Mouse (Mus musculus): Measurements from ENCODE around the gene Kcnk3.

Gene Kcnk3

DNA sequence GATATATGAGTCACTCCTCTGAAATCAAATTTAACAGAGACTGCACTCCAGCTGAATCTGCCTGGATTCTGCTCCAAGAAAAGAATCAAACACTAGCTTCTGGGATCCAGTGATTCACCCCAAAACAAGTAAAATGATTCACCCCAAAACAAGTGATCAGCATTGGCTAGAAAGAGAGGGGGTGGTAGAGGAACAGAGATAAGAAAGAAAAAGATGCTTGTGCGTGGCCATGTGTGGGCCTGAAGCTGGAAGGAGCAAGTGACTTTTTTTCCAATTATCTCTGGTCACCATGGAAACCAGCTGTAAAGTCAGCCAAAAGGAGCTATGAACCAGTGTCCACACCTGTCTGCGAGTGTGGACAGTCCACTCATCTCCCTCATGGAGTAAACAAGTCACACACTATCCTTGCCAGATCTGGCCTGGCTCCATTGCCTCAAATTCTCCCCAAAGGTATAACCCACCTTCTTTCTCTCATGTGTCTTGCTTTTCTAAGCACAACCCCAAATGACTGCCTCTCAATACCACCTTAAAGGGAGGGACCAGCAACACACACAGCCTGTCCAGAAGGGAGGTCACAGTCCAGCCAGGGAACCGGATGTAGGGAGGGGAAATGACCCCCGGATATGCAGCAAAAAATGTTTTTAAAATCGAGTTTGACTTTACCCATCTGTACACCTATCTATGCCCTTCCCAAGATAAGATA lies 55.7 kb downstream of the Kcnk3 start:
- DNase-seq (ENCODE audit: low read depth), result no peak

DNA sequence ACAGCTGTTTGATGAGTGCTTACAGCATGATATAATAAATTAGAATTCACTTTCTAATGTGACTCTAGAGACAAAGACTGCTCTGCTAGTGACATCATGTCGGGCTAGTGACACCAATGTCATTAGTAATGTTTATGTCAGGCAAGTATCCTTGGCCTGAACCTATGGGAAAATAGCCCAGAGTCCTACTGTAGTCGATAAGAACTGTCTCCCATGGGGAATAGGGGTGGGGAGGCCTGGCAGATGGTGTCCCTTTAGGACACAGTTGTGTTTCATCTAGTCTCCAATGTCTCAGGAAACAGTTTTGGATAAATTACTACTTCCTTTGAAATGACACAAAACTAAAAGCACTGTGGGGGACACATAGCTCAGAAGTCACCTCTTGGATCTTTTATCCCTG lies 58.1 kb downstream of the Kcnk3 start:
- no peak for DNase-seq (ENCODE audit: low read depth)

DNA sequence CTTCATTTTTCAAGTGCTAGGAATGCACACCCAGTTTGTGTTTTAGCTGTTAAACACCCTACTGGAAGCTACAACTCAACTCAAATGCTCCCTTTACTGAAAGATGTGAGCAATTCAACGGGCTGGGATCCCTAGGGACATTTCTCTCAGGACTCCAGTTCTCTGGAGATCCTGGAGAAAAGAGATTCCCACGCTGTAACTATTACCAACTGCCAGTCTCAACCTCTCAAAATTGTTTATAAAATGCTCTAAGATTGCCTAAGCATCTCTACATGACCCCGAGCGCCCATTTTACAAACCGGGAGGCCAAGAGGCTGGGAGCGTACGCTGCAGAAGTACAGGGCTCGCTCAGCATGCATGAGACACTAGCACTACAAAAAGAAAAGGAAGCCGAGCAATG lies 59.4 kb downstream of the Kcnk3 start:
- no peak for DNase-seq (ENCODE audit: low read depth)

DNA sequence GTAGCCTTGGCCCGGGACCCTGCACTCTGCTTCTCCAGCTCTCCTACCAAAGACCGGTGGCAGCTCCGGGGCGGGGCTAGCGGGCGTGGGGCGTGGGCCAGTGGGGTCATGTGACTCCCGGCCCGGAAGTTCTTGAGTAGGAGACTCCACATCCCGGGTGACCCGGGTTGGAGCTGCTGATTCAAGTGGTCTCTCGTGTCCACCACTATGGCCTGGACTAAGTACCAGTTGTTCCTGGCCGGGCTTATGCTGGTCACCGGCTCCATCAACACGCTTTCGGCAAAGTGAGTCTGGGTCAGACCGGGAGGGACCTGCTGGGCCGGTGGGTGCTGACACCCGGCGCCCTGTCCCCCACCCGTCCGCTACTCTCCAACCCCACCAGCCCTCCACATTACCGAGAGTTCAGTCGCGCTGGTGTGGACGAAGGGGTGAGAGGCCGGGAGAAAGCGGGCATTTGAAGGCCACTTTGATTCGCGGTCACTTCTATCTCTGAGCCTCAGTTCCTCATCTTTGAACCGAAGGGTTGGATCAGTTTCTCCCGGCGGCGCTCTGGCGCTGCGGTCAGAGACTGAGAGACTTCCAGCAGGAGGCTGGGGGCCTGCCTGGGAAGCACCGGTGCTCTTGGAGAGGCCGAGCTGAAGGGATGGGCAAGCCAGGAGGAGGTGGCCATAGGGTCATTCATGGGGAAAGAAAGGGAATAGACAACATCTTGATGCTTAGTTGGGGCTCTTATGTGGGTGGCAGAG lies 60.0 kb downstream of the Kcnk3 start, which contains the start of gene Slc35f6:
TSS of gene Slc35f6 (plus strand) at position 119 of the 746 bp plus-strand sequence.
- DNase-seq (ENCODE audit: low read depth), result peak; percentile 91

DNA sequence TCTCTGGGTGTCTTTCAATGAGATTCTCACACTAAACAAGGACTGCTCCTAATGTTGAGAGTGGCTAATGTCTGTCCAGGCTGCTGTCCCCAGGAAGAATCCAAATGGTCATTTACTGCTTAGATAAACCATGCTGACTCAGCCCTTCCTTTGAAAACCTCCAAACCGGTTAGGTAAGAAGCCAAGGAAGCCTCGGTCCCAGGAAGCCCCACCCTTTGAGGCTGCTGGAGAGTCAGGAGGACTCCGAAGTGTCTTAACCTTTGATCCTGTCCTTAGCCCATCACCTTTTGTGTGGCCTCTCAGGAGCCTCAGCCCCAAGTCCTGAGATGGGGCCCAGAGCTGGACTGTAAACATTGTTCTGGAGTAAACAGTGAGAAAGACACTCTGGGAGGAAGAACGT lies 61.6 kb downstream of the Kcnk3 start:
- no peak for DNase-seq (ENCODE audit: low read depth)

DNA sequence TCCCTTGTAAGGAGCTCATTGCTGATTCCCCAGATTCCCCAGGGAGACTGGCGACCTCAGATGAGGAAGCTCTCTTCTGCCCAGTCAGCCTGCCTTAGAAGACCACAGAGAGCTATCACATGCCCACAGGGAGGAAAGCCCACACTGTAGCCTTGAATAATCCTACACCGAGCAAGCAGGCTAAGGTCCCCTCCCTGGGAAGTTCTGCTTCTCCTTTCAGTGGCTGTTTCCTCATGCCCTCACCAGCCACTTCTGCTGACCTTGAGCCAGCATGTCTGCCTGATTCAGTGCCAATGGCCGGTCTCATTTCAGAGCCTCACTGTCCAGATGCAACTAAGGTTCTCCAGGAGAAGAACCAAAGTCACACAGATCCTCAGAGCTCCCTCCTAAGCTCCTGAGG lies 62.8 kb downstream of the Kcnk3 start:
- no peak for DNase-seq (ENCODE audit: low read depth)

DNA sequence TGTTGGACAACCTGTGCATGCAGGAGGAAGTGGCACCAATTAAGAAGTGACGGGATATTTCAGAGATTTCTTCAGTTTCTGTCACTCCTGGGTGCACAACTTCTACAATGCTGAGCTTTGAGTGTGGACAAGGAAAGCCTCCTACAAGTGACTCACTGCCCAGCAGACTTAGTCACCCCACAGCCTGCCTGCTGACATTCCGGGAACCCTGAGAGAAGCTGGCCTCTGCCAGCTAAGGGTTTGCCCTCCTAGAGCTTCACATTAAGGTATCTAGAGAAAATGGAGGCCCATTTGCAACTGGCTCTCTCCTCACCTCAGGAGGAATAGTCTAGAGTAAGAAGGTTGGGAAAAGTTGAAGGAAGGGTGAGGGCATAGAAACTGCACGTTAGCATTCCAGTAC lies 63.6 kb downstream of the Kcnk3 start:
- no peak for DNase-seq (ENCODE audit: low read depth)

DNA sequence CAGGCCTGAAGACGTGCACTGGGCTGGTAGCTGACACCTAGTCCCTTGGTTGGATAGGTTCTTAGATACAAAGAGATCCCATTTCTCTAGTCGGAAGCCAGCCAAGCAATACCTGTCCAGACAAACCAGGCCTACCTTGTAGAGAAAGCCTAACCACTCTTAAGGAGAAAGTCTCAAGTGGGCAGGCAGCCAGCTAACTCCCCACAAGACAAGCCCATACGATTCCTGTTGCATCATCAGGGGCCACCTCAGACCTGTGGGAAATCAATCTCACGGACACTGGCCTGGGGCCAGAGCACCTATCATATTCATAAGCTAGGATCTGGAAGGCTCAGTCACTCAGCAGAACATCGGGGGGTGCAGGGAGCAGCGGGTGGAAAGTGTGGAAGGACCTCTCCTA lies 65.3 kb downstream of the Kcnk3 start:
- DNase-seq (ENCODE audit: low read depth), result no peak

DNA sequence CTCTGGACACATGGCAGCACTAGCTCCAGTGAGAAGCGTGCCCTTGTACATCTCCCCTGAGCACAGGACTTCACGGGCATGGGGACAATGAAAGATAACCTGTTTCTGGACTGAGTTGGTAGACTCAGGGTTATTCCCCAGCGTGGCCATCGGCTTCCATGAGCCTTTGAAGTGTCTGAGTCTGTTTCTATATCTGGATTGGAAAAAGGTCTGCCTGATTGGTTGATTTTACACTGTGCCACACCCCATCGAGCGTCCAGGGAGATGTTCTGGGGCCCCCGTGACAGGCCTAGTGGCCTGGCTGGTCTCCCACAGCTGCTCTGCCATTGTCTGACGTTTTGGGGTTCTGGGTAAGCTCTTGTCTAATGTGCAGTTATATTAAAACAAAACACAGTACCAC lies 67.1 kb downstream of the Kcnk3 start:
- DNase-seq (ENCODE audit: low read depth), result no peak

DNA sequence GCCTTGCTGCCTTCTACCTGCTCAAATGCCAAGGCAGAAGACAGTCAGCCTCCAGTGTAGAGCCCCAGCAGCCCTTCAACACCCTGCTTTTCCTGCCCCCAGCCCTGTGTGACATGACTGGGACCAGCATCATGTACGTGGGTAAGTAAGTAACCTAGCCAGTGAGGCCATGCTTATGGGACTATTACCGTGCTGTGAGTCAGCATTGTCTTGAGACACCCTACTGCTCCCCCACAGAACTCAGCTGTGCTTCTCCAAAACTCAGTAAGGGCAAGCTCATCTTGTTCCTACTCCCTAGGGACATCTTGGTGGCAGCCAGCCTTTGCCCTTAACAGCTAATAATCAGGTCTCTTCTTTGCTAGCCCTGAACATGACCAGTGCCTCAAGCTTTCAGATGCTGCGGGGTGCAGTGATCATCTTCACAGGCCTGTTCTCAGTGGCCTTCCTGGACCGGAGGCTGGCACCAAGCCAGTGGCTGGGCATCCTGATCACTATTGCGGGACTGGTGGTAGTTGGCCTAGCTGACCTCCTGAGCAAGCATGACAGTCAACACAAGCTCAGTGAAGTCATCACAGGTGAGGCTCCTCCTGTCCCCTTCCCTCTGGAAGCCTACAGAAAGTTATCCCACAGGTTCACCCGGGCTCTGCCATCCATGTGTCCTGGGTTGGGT lies 67.7 kb downstream of the Kcnk3 start:
- no peak for DNase-seq (ENCODE audit: low read depth)

DNA sequence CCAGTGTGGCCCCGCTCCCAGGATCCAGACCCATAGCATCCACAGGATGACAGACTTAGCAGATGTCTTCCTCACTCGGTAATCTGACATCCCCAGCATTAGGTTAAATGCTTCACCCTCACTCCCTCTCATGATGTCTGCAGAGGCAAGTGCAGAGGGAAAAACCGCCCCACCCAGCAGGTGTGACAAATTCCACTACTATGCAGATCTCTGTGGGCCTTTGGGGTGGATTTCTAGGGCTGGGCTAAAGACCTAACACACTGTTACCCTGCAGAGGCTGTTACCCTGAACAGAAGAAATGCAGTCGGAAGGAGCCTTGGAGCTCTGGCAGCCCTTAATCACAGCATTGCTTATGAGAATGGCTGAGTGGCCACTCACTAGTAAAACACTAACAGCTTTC lies 71.1 kb downstream of the Kcnk3 start:
- DNase-seq (ENCODE audit: low read depth), result no peak

DNA sequence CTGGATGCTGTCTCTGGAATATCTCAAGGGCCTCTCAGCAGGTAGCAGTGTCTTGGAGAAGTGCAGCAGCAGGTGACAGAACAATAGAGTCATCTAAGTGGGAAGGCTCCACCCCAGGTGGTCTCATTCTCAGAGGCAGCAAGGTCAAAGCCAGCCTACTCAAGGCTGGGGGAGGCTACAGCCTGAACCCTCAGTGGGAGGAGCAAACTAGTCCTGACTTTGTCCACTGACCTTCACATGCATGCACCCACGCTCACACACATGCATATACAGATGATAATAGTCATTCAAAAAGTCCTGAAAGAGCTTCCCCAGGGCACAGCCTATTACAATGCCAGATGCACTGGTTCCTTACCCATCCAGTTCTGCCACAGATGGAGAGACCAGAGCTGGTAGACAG lies 72.3 kb downstream of the Kcnk3 start:
- no peak for DNase-seq (ENCODE audit: low read depth)

DNA sequence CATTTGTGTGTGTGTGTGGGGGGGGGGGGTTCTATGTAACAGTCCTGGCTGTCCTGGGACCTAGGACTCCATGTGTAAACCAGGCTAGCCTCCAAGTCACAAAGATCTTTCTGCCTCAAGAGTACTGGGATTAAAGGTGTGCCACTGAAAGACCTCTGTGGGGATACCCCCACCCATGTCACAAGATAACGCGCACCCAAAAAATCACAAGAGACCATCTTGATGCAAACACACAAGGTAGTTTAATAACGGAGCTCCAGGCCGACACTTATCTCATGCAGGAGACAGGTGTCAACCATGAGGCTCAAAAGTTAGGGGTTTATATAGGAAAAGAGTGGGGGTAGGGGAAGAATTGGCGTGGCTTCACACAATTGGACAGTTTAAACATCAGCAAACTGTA lies 72.8 kb downstream of the Kcnk3 start:
- DNase-seq (ENCODE audit: low read depth), result no peak

DNA sequence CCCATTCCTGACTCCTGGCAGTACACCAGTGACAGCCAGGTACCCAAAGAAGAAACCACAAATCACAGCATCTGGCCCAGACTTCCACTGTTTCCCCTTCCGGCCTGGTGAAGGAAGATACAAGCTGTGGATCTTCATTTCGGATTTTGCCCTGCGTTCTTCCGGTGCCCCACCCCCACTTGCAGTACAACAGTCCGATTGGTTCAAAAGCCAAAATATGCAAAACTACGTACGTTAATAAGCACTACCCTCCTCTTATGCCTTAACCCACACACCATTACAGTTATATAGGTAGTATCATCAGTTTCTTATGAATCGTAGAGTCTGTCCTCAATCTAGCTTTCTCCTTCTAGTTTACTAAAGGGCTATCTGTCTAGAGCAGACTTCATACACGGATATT lies 77.4 kb downstream of the Kcnk3 start:
- no peak for DNase-seq (ENCODE audit: low read depth)

DNA sequence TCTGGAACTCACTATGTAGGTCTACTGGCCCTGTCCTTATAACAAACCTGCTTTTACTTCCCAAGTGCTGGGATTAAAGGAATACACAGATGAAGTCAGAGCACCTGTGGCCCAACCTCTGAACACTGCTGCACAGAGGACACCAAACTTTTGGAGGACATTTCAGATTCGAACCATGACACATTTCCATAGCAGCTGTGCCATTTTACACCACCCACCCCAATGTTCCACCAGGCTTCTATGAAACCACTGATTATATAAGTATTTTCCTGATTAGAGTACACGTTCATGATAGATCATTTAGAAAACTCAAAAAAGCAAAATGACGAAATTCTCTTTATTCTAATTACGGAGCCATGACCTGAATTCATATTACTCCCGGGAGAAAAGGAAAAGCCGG lies 78.0 kb downstream of the Kcnk3 start:
- DNase-seq (ENCODE audit: low read depth), result no peak

DNA sequence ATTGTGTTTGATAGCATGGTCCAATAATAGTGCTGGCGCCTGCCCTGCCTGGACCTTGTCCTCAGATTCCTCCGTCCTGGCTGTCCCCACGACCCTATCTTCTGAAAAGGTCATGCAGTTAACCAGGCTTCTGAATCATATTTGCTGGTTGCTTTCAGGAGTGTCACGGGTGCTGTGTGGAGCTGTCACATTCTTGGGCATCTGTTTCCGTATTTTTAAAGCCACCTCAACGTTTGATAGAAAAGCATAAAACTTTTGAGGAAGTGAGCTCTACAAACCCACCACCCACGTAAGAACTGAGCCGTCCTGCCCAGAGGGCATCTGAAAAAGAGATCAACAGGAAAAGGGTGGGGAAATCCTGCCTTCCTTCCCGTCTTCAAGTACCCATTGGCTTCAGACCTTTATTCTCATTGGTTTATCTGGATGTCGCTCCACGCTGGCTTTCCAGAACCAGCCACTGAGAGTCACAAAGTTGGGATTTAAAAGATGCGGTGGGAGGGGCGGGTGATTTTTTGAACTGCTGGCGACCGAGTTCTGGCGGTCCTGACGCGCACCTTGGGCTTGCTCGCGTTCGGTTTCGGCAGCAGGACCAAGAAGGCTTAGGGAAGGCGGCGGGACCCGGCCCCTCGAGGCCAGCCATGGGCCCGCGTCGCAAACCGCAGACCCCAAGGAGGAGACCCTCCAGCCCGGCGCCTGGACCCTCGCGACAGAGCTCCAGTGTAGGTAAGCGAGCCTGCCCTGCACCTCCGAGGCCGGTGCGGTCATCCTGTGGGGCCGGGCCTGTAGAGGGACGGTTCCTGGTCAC lies 78.6 kb downstream of the Kcnk3 start, which contains the start of gene Cenpa:
TSS of gene Cenpa (plus strand) at position 387 of the 805 bp plus-strand sequence.
- DNase-seq (ENCODE audit: low read depth), result peak; percentile 97

DNA sequence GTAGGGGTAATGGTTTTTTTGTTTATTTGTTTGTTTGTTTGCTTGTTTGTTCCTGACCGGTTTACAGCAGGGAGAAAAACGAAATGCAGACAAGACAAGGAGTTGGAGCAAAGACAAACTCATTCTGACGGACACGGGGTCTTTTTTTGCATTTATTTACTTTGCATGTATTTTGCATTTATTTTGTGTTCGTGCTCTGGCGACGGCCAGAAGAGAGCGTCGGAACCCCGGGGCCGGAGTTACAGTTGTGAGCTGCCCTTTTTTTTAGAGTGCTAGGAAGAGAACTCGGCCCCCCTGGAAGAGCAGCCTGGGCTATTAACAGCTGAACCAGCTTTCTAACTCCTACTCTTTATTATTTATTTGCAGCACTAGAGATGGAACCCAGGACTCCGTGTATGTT lies 79.2 kb downstream of the Kcnk3 start:
- DNase-seq (ENCODE audit: low read depth), result no peak

DNA sequence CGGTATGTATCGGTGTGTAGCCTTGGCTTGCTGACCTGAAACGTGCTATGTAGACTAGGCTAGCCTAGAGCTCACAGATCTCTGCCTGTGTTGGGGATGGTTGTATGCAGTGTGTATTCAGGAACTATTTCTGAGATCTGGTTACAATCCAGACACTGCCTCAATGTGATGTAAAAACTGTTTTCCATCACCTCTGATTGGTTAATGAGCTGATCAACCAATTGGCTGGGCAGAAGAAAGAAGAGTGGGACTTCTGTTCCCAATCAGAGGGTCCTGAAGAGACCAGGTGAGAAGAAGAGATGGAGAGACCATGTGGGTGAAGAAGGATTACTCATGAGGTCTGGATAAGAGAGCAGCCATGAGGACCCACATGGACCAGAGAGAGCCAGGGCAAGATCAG lies 79.7 kb downstream of the Kcnk3 start:
- peak; percentile 35 for DNase-seq (ENCODE audit: low read depth)

DNA sequence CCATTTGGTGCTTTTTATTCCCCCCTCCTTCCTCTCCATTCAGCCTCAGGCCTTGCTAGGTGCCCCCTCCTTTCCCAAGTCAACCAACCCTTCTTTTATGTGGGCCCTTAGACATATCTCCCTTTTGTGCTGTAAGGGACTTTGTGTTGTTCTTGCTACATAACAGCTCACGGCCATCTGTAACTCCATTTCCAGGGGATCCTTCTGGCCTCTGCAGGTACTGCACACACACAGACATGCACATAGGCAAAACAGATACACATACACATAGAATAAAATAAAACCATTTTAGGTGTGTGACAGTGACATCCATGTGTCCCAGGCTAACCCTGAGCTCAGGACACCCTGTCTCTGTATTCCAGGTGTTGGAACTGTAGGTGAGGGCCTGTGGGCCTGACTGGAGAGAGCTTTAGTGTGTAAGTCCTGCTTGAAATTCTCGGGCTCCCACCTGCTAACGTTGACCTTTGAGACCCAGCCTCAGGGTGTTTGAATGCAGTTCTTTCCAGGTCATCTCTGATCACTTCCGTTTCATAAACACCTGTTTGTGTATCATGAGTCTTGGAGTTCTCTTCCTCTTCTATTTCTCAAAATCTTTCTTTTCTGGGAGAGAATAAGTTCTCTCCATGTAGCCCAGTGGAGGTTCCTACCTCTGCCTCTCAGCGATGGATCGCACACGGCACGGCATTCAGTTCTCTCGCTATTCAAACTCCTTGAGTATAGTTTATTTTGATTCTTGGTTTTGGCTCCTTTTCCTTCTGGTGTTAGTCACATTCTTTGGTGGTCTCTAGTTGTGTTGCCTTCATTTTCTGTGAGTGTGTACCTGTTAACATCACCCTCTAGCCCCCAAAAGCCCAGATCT lies 80.9 kb downstream of the Kcnk3 start:
- peak; percentile 42 for DNase-seq (ENCODE audit: low read depth)

DNA sequence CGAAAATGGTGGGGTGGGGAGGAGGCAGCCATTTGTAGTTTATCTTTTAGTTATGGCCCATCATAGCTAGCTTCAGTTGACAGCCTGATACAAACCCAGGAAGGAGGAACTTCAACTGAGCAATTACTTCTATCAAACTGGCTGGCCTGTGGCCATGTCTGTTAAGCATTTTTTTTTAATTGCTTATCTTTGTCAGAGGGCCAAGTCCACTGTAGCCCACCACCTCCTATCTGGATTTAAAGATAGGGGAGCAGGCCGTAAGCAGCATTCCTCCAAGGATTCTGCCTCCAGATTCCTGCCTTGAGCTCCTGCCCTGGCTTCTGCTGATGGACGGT lies 81.5 kb downstream of the Kcnk3 start:
- no peak for DNase-seq (ENCODE audit: low read depth)

DNA sequence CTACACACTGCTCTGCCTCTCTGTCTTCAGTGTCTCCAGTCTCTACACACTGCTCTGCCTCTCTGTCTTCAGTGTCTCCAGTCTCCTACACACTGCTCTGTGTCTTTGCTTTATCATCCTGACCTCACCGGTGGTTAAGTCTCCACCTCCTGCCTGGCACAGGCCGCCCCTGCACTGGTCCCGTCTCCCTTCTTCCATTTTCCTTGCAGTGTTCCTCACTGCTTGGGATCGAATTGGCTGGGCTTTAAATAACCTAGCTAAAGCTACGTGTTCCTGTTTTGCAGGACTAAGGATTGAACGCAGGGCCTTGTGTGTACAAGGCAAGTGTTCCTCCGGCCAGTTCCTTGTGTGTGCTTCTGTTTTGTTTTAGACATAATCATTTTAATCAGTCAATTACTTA lies 82.1 kb downstream of the Kcnk3 start:
- no peak for DNase-seq (ENCODE audit: low read depth)

DNA sequence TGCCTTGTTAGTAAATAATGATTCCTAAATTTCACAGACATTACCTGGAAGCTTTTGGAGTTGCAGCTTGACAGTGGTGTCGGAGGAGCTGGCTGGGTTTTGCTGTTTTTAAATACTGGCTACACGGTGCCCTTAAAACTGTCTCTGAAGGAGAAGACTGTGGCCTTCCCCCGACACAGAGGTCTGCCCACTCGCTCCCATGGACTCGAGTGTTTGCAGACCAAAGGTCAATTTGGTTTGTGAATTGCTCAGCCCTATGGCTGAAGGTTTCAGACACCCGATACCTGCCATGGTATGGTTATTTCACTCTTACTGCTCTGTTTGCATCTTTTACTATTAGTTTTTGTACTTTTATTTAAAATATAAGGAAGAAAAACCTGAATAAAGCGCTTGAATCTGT lies 86.0 kb downstream of the Kcnk3 start:
- DNase-seq (ENCODE audit: low read depth), result no peak
